Mouse (Mus musculus) kidney, postnatal 25 days (tissue): ENCODE measurements around the gene Samm50.
A peak's percentile ranks its signal among the peaks of the same experiment; 100 is the strongest.

Experiments
- DNase-seq, 2 experiments: peaks; one replicate each; pipeline ENCODE4 v3.0.0; 2021; ENCODE audit warnings: mixed read lengths in 2 of 2

The Samm50 gene

DNA sequence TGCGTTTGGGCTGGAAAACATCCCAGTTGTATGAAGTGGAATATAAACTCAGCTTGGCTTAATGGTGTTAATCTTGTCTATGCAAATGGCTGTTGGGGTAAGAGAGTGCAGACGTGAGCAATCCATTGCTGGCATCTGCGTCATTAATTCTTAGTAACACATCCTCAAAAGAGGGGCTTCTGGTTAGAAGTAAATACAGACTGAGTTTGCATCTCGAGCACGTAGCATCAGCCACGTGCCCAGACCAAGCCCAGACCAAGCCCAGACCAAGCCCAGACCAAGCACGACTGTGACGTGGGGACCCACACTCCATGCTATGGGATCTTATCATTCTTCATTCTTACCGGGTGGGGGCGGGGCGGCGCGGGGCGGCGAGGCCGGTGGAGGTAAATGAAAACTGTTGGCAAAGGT is 47.0 kb downstream of the Samm50 start:
- DNase-seq = no peak

GRCm38 (mm10) chr15:84241520-84241919 is 49.5 kb downstream of the Samm50 start:
- DNase-seq = no peak

- DNase-seq = no peak
Observed at GRCm38 (mm10) chr15:84245104-84245503, 53.1 kb downstream of the Samm50 start.

DNA sequence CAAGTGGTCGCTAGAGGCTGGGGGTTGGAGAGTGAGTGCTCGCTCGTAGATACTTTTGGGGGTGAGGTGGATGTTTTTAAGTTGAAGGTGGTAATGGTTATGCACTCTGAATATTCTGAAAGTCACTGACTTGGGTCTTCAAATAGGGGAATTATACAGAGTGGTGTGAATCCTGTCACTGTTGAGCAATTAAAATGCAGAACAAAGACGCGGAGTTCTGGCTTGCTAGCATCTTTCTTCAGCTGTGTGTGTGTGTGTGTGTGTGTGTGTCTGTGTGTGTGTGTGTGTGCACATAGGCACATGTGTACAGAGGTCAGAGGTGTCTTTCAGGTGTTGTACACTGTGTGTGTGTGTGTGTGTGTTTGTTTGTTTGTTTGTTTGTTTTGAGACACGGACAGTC is 54.2 kb downstream of the Samm50 start:
- no peak for DNase-seq

DNA sequence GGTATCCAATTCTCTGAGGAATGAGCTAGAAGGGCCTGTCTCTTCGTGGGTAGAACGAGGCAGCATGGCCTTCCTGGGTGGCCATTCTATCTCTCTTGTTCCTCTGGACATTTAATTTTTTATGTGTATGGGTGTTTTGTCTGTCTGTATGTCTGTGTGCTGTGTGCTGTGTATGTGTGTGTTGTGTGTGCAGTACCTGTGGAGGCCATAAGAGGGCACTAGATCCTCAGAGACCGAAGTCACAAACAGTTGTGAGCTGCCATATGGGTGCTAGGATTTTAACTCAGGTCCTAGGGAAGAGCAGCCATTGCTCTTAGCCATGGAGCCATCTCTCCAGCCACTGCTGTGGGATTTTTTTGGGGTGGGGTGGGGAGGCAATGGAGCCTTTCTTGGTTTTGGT is 55.3 kb downstream of the Samm50 start:
- no peak for DNase-seq

GRCm38 (mm10) chr15:84251227-84251626 is 59.2 kb downstream of the Samm50 start:
- DNase-seq = peak; percentile 50

DNA sequence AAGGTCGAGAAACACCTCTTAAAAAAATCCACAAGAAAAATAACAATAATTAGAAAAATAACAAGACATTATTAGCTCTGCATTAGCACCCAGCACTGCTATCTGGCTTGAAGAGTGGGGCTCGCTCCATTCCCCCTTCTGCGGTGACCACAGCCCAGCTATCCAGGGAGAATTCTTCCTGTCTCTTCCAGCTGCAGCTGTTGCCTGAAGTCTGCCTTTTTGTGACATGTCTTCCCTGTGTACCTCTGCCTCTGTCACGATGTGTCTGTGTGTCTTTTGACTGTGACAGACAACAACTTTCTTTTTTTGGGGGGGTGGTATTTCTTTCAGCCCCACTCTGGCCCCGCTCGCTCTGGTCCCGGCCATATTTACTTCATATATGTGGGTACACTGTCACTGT is 60.6 kb downstream of the Samm50 start:
- no peak for DNase-seq

DNA sequence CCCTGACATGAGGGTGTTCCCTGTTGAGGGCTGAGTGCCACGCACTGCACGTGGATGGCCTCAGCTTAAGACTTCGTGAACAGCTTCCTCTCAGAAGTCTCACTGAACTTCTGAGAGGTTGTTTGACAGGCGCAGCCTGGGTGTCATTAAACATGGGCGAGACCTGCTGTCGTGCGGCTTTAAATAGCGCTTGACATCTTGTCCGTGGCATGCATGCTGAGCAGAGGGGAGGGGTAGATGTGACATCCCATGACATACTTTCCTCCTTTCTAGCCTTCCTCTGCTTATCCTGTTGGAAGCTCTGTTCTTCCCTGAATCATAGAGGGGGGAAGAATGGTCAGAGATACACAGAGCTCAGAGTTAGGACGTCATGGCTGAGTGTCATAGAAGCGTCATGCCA is 61.7 kb downstream of the Samm50 start:
- DNase-seq = no peak

- no peak for DNase-seq
Observed at GRCm38 (mm10) chr15:84254387-84254786, 62.3 kb downstream of the Samm50 start.

- no peak for DNase-seq
Observed at GRCm38 (mm10) chr15:84256254-84256850, 64.3 kb downstream of the Samm50 start.

- DNase-seq = no peak
Observed at GRCm38 (mm10) chr15:84256864-84257263, 64.8 kb downstream of the Samm50 start.

DNA sequence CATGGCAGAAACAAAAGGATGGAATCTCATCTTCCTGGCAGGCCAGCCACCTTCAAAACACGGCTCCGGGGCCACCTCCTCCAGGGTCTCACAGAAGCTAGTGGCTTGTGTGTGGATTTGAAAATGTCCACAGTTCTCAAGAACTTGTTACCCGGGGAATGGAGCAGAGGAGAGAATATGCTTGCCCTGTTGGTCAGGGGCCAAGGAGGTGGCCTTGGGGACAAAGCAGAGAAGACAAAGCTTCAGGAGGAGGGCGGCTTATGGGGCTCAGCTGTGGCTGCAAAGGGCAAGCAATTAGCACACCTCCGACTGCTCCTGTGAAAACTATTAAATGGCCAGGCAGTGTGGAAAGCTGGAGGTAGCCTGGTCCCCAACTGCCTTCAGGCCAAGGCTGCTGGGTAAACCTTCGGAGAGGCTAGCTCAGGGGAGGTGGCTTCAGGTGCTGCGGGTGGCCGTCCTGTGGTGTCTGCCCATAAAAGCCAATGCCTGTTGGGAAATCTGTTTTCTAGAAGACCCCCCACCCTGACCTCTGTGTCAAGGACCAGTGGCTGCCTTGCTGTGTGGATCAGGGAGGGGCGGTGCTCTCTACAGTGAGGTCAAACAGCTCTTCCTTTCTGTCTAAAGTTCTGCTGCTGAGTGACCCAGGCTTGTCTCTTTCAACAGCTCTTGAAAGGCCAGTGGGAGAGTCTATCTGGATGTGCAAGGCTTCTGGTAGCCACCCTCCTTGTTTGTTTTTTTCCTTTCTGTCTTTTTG is 66.7 kb downstream of the Samm50 start:
- DNase-seq = no peak

GRCm38 (mm10) chr15:84260123-84260822 is 68.2 kb downstream of the Samm50 start:
- peak; percentile 77 to 85 for DNase-seq

GRCm38 (mm10) chr15:84262630-84263029 is 70.6 kb downstream of the Samm50 start:
- DNase-seq = no peak

DNA sequence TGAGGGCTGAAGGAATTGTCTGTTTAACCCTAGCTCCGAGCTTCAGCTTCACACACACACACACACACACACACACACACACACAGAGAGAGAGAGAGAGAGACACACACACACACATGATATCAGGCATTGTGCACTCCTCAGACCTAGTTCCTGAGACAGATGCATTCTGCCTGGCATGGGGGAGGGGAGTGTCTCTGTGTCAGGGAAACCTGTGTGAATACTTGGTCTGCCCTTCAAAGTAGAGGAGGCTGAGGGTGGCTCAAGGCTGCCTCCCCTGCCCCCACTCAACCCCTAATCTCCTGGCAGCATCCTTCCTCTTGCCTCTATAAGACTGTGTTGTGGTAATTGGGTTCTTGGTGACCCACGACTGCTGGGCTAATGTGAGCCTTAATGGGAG is 71.5 kb downstream of the Samm50 start:
- DNase-seq = no peak

GRCm38 (mm10) chr15:84265141-84265540 is 73.1 kb downstream of the Samm50 start:
- DNase-seq = no peak

DNA sequence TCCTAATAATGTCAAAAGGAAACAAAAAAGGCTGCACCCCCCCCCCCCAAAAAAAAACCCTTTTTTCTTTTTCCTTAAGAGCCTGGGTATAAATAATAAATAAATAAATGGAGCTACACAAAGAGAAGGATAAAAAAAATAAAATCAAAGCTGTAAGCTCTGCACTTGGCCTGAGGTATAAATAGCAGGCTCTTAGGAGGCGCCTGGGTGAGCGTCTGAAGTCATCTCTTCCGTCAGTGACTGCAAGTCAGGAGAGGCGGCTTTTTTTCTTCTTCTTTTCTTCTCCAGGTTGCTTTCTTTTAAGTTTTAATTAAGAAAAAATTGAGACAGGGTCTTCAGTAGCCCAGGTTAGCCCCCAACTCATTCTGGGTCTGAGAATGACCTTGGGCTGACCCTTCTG is 74.2 kb downstream of the Samm50 start:
- DNase-seq = no peak
